Mouse (Mus musculus) adrenal gland, adult 18-20 months (tissue): ENCODE results near the gene Pikfyve. TPM values are rescaled to one million over a fixed set of nuclear protein-coding genes. Genes with fewer than 3 reads are reported as not detected.

Experiments
- DNase-seq, 2 experiments: peaks; one replicate each; pipeline ENCODE4 v3.0.0; 2021 to 2022; ENCODE audit warnings: low spot score in 2 of 2
- long read RNA-seq, 2 experiments: library from polyadenylated mRNA; stranded (forward); transcript quantifications; one replicate each; pipeline ENCODE4 v2.0.0; 2021
- total RNA-seq, 2 experiments: library from RNA; stranded (reverse); gene quantifications; 1 replicate in 1 of 2; 2 replicates in 1 of 2; pipeline ENCODE4 v1.2.3; 2021

The Pikfyve gene
- total RNA-seq, result 10 to 100 TPM; 29.2 to 35.4 TPM
- long read RNA-seq, experiment 1, partial matches to known transcripts, result 3 of 4 reads
- long read RNA-seq, experiment 1, other reads (novel, unspliced or antisense), result 1 of 4 reads
- long read RNA-seq, experiment 2, partial matches to known transcripts, result 5 of 8 reads
- long read RNA-seq, experiment 2, other reads (novel, unspliced or antisense), result 3 of 8 reads

- peak; percentile 92 to 93 for DNase-seq
Measured at GRCm38 (mm10) chr1:65186287-65187073, at the start of gene Pikfyve, which contains the start of gene Idh1. Gene Pikfyve, plus strand, starts transcription at chr1:65186683. Gene Idh1, minus strand, starts transcription at chr1:65186500.

GRCm38 (mm10) chr1:65137560-65137959 lies 48.9 kb upstream of the Pikfyve start:
- DNase-seq, result no peak

- no peak for DNase-seq
Measured at GRCm38 (mm10) chr1:65144783-65145182, 41.7 kb upstream of the Pikfyve start.

DNA sequence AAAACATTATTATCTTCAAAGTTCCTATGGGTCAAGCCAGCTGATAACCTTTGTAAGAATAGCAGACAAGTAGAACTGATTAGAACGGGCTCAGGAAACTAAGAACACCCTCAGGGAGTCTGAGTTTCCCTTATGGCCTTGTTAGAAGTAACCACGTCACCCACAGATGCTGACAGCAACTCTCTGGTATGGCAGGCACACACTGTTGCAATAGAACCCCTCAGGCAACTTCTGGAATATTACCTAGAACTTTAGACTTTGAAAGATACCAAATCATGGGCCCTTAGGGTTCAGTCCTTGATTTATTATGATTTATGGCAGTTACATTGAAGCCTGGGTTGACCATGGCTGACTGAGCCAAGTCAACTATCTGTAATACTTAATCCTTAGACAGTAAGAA lies 39.9 kb upstream of the Pikfyve start:
- DNase-seq, result no peak

GRCm38 (mm10) chr1:65147326-65147725 lies 39.2 kb upstream of the Pikfyve start:
- DNase-seq, result no peak

- DNase-seq, result no peak
Measured at GRCm38 (mm10) chr1:65147971-65148370, 38.5 kb upstream of the Pikfyve start.

DNA sequence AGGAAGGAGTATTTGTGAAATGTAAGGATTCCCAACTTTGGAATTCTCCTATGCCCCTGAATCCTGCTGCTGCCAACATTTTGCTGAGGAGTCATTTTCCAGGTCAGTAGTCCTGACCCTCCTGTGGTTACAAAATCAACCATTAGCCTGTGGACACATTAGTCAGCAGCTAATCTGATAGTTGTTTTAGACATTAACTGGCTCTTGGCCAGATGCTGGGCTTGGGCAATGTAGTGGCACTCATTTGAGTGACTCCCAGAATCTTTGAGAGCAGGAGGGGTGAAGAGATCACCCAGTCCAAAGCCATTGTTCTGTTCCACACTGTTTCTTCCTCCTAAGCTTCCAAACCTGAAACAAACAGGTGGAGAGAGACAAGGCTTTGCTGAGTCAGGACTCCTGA lies 31.7 kb upstream of the Pikfyve start:
- DNase-seq, result peak; percentile 41 to 50

GRCm38 (mm10) chr1:65156111-65156510 lies 30.4 kb upstream of the Pikfyve start:
- DNase-seq, result no peak

- no peak for DNase-seq
Measured at GRCm38 (mm10) chr1:65162210-65162609, 24.3 kb upstream of the Pikfyve start.

- no peak for DNase-seq
Measured at GRCm38 (mm10) chr1:65167496-65167895, 19.0 kb upstream of the Pikfyve start.

- DNase-seq, result no peak
Measured at GRCm38 (mm10) chr1:65169536-65169935, 16.9 kb upstream of the Pikfyve start.

DNA sequence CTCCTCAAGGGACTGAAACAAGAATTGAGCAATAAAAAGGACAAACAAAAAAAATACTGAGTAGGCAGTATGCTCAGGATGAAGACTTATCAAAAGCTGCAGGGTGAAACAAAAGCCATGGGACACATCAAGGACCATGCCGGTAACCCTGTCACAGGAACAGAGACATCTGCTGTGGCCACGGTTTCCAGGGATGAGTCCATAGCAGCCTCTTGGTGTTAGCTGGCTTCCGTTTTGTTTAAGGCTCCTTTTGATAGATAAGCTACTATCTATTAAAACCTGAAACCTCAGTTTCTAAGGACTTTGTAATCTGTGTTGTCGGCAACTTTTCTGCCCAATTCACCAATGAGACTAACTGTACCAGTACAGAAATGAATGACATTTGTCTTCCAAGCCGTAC lies 16.5 kb upstream of the Pikfyve start:
- DNase-seq, result no peak

DNA sequence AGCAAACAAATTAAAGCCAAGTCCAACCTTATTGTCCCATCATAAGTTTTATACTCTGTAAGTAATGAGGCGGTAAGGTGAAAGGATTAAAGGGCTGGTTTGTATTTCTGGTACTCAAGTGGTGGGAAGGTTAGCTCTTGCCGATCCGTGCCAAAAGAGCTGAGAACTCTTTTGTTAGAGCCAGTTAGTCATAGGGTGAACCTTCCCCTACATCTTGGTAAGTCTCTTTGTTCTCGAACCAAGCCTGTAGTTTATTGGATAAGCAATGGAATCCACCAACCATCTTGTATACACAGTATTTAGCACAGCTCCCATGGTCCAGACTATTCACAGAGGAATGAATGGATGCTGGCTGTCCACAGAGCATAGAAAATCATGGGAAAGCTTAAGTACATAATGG lies 14.9 kb upstream of the Pikfyve start:
- DNase-seq, result no peak

DNA sequence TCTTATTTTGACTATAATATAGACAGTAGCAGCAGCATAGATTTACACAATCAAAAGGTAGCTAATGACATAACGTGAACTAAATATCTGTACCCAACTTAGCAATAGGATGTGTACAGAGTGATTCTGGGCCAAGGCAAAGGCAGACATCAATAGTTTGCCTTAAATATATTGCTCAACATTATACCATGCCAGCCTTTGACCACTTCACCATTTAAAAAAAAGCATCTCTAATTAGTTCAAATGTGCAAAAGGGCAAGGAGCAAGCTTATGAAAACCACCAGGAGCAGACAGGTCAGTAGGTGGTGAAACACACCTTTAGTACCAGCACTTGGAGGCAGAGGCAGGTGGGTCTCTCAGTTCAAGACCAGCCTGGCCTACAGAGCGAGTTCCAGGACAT lies 12.8 kb upstream of the Pikfyve start:
- no peak for DNase-seq

GRCm38 (mm10) chr1:65176171-65176570 lies 10.3 kb upstream of the Pikfyve start:
- DNase-seq, result no peak

GRCm38 (mm10) chr1:65176912-65177311 lies 9.6 kb upstream of the Pikfyve start:
- no peak for DNase-seq

DNA sequence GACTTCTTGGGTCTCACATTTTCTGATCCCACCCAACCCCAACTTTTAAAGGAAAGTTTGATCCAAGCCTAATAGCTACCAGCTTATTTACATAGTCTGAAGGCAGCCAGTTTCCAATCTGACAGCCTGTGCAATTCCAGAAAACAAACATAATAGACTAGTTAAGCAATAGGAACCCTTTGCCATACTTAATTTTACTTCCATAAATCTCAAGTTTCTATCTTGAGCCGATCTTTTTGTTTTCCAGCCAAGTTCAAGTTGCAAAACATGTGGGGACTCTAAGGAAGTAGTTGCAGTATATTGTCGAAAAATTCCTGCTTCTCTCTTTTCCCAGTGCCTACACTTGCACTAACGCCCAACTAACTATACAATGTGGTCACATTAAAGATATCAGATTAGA lies 9.0 kb upstream of the Pikfyve start:
- no peak for DNase-seq

GRCm38 (mm10) chr1:65178126-65178901 lies 8.2 kb upstream of the Pikfyve start:
- DNase-seq, result peak; percentile 97 to 98

GRCm38 (mm10) chr1:65178902-65179432 lies 7.5 kb upstream of the Pikfyve start:
- peak; percentile 99 for DNase-seq

DNA sequence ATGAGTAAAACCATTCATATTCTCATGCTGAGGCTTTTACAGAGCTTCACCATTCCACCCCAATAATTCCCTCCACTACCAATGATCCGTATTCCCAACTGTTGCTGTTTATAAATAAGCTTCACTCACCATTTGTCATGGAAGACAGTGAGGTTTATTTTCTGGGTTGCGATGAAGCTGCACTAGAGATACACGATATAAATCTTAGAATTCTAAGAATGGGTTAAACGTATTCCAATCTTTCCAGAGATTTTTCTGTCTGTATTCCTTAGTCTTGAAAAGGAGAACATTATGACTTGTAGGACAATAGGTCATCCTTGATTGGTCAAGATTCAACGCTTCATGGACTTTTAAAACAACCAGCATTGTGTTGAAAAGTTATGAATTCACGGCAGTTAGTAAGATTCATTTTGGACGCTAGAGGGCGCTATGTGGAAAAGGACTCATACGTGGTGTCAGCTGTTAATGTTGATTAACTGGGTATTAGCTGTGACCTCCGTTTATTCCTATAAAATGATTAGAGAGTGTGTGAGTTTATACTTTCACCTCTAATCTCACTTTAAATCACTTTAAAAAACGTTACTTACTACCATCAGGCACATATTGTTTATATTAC lies 6.7 kb upstream of the Pikfyve start:
- peak in 1 of 2 experiments; percentile 58 for DNase-seq

DNA sequence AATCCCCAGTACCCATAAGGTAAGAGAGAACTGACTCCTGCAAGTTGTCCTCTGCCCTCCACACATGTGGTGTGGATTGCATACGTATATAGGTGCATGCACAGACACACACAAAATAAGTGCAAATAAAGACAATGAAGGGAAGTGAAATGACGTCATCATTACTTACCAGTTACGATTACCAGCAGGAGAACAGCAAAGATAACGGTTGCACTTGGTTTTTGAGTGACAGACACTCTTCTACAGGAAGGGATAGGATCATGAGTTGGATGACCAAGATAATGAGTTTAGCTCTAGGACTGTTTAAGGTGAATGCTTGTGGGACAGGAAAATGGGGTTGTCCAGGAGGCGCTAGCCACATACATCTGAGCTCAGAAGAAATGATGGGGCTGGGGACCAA lies 5.0 kb upstream of the Pikfyve start:
- no peak for DNase-seq
